Mouse (Mus musculus) E14TG2a.4 (cell line): ENCODE results near the gene Mmp11.

Experiments used
- CTCF ChIP-seq: conservative IDR thresholded peaks from 2 replicates; pipeline ENCODE4 v1.5.1; 2014; ENCODE audit warnings: low read length
- NANOG ChIP-seq: IDR thresholded peaks from 2 replicates; pipeline ENCODE4 v1.6.1; 2014; ENCODE audit warnings: borderline replicate concordance, low read length, mixed read lengths
- POU5F1 ChIP-seq: IDR thresholded peaks from 2 replicates; pipeline ENCODE4 v1.6.1; 2014; ENCODE audit warnings: low read length, borderline replicate concordance

GRCm38 (mm10) chr10:75884742-75885141 is 51.6 kb downstream of the Mmp11 start:
- TF ChIP-seq CTCF (no peak), NANOG (no peak), POU5F1 (no peak)
